Mouse (Mus musculus) urinary bladder, adult 2 months (tissue): ENCODE data around the gene Nup98. TPM values are rescaled to one million over a fixed set of nuclear protein-coding genes. Genes with fewer than 3 reads are reported as not detected.

ENCODE experiments used
- DNase-seq: peaks from one replicate; pipeline ENCODE4 v3.0.0; 2022; ENCODE audit warnings: low spot score
- polyA plus RNA-seq: library from polyadenylated mRNA; depleted of rRNA; stranded (reverse); fragments of >200 nt; gene quantifications from 2 replicates; pipeline ENCODE4 v1.2.3, GENCODE M21; 2012; rRNA removed

The Nup98 gene
- polyA plus RNA-seq: 17.6 and 20.9 TPM in 2 replicates

DNA sequence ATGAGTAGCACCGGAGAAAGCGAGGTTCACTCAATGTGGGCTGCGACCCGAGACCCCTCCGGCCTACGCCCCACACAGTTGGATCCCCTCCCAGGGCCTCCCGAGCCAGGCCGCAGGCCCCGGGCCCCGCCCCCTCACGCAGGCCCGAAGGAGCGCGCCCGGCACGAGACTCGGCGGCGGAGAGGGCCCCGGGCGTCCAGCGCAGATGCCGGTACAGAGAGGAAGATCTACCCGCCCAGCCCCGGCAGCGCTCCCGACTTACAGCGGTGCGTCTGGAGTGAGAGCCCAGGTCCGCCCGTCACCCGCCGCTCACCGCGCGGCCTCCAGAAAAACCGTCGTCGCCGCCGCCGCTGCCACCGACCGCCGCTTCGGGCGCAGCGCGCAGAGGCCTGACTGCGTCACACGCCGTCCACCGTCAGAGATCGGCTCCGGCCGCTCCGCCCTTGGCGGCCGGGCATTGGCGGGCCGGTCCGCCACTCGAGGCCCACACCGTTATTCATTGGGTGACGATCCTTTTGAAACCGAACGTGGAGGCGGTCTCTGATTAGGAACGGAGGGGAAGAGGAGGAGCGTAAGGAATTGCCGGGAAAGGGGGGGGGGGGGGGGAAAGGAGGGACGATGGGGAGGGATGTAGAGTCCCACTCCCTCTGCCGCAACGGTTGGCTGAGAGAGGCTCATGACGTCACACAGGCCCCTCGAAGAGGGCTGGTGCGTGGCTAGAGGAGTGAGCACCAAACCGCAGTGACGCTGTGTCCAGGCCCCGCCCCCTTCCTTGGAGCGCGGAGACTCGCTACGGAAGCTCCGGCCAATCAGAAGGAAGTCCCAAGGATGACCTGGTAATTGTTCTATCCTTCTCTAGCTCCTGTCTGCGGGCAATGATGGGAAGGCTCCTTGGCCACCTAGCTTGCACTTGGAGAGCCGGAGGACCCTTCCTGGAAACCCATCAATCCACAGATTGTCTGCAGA, at the start of gene Nup98, which contains the start of gene Pgap2:
TSS of gene Nup98 (minus strand) at position 421 of the 966 bp plus-strand sequence.
TSS of gene Pgap2 (plus strand) at position 453 of the 966 bp plus-strand sequence.
- DNase-seq: peak; percentile 97

DNA sequence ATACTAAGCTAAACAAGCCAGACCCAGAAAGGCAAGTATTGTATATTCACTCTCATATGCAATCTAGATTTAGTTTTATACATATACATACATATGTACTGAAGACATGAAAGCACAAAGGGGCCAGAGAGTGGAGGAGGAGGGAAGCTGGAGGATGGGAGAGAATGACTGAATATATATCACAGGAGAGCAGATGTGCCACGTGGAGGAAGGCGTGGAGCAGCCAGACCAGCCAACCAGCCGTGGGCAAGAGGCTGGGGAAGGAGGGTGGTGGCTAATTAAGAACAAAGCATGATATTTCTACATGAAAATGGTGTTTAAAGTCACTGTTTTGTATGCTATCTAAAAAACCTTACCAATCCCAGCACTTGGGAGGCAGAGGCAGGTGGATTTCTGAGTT, 48.8 kb upstream of the Nup98 start:
- no peak for DNase-seq

GRCm38 (mm10) chr7:102258189-102258588, 48.2 kb upstream of the Nup98 start:
- DNase-seq: peak; percentile 64

DNA sequence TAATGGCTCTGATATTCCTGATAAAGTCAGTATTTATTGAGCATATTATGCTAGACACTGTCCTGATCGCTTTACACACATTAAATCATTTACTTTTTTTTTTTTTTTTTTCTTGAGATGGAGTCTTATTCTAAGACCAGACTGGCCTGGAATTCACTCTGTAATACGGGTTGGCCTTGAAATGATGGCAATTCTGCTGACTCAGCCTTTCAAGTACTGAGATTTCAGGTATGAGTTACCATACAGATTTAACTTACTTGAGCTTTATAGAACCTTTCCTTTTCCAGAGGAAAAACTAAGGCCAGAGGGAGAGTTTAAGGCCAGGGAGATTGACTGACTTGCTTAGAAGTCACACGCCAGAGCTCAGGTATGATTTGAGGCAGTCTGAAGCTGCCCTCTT, 46.7 kb upstream of the Nup98 start:
- no peak for DNase-seq

GRCm38 (mm10) chr7:102255954-102256353, 46.0 kb upstream of the Nup98 start, which contains the start of gene Rhog:
Rhog (minus strand) TSS chr7:102256054.
- no peak for DNase-seq

- DNase-seq: no peak
Observed at GRCm38 (mm10) chr7:102253631-102254030, 43.7 kb upstream of the Nup98 start.

DNA sequence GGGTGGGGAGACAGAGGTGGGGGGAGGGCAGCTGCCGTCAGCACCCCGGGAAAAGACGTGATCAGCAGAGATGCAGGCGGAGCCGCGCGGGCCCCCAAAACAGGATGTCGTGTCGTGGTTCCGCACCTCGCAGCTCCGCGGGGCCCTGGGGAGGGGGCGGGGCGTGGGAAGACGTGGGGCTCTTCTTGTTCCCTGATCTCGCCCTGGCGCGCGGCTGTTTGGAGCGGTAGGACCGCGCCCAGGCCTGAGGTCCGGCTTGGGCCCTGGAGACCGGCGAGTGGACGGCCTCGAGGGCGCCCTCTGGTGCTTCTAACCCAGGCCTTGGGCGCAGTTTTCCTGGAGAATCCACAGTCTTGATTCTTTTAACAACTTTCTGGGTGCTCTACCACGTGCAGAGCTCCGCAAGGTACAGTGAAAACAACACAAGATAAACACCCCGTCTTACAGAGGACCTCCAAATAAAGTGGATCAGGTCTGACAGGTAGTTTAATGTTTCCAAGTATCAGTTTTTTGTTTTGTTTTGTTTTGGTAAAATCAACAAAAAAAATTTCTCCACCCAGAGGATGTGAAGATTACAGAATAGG, 40.7 kb upstream of the Nup98 start:
- DNase-seq: no peak

GRCm38 (mm10) chr7:102249896-102250630, 40.1 kb upstream of the Nup98 start:
- peak; percentile 91 for DNase-seq

- DNase-seq: no peak
Observed at GRCm38 (mm10) chr7:102249531-102249895, 39.5 kb upstream of the Nup98 start.

DNA sequence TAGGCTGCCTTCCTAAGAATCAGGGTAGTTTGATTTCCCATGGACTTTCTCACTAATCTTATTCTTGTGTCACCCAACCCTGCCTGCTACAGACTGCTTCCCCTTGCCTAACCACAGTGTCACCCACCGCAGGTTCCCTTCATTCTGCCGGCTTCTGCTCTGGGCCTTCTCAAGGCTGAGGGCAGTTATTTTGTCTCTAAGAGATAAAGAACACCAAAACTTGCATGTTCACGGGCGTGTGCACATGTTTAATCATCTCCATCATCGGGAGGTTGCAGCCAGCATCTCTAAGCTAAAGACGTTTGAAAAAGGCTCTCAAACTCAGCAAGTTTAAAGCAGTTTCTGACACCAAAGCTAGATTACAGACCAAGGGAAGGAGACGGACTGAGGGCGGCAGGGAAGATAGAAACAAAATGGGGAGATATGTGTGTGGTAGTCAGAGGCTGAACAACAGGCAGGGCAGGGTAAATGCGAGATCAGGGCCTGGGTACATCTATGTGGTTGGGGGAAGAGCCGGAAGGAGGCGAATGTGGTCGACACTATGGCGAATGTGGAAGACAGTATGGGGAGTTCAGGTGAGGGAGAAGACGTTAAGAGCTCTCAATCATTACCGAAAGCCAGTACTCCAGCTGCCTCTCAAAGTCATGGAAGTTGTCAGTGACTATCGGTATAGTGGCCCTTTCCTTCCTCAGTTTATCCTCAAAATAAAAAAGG, 38.9 kb upstream of the Nup98 start:
- no peak for DNase-seq

- DNase-seq: no peak
Observed at GRCm38 (mm10) chr7:102246956-102247797, 37.2 kb upstream of the Nup98 start.

GRCm38 (mm10) chr7:102246265-102246664, 36.3 kb upstream of the Nup98 start:
- DNase-seq: no peak

DNA sequence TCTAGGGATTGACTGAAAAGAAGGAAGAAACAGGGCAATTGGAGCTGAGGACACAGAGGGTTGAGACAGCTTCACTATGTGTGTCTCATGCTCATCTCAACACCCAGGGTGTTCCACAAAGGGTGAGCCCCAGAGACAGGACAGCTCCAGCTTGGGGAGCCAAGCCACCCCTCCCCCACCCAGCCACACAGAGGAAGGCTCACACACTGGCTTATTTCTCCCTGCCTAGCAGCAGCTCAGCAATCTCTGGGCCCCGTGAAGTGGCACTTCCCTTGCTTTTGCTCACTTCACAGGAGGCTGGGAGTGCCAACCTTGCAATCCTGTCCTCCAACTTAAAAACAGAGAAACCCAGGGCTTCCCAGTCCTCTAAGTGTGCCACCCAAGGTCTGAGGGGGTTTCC, 35.8 kb upstream of the Nup98 start:
- no peak for DNase-seq

DNA sequence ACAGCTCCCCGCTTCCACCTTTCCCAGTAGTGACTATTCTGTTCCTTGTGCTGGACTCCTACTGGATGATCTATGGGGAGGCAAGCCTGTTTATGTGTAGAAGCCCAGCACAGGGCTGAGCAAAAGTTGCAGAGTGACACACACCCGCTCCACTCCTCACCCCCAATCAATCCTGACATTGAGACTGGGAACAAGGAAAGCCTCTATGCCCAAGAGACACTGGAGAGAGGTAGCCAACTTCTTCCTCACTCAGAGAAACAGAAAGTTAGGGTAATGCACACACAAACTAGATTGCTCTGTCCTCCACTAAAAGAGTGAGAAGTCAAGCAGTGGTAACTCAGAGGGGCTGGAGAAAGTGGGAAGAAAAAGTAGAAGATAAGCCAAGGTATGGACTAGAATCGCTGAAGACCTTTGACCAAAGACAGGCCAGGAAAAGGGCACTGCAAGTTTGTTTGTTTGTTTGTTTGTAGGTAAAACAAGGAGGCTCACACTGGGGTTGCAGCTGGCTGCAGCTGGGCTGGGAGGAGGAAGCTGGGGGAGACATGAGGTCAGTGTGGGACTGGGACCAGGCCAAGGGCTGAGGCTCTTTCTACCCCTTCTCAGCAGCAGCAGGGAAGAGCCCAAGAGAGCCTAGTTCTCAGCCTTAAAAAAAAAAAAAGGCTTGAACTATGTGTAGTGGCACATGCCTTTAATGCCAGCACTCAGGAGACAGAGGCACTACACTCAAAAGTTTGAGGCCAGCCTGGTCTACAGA, 35.0 kb upstream of the Nup98 start:
- DNase-seq: no peak

GRCm38 (mm10) chr7:102243870-102244269, 33.9 kb upstream of the Nup98 start:
- no peak for DNase-seq

DNA sequence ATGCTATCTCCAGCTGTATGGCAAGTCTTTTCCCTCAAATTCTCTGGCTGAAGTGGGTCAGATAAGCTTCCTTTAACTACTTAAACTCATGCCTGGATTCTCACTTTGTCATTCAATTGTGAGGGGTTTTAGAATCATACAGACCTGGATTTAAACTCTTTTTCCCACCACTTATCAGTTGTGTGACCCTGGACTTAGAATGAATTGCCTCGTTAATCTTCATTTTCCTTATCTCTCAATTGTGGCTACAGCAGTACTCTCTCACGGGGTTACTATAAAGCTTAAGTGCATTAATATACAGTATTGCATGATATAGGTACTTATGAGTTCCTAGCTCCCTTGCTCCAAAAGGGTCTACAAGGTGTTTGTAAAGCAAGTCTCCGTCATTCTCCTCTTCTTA, 32.9 kb upstream of the Nup98 start:
- DNase-seq: no peak

DNA sequence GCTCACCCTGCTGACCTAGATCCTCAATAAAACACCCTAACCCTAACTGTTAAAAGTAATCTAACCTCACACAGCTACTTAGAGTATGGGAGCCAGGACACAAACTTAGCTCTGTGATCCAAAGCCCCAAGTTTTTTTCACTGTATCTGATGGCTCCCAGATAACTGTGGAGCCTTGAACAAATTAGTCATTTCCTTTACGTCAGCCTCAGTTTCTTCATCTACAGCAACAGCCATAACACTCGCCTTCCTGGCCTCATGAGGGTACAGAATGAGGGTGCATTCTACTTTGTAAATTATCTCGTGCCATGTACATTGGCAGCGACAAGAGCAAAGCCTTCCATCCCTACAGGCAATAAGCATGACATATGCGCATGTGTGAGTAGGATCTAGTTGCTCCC, 32.4 kb upstream of the Nup98 start:
- no peak for DNase-seq

DNA sequence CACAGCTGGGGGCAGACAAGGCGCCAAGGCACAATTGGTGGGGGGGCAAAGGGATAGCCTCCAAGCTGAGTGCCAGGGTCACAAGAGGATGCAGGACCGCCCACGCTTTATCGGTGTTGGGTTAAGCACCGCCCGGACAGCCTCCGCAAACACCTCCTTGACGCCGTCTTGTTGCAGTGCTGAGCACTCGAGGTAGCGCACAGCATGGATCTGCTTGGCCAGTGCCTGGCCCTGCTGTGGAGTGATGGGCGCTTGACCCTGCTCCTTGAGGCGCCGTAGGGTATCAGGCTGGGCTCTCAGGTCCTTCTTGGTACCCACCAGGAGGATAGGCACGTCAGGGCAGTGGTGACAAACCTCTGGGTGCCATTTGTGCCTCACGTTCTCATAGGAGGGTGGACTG, 29.6 kb upstream of the Nup98 start:
- DNase-seq: no peak

DNA sequence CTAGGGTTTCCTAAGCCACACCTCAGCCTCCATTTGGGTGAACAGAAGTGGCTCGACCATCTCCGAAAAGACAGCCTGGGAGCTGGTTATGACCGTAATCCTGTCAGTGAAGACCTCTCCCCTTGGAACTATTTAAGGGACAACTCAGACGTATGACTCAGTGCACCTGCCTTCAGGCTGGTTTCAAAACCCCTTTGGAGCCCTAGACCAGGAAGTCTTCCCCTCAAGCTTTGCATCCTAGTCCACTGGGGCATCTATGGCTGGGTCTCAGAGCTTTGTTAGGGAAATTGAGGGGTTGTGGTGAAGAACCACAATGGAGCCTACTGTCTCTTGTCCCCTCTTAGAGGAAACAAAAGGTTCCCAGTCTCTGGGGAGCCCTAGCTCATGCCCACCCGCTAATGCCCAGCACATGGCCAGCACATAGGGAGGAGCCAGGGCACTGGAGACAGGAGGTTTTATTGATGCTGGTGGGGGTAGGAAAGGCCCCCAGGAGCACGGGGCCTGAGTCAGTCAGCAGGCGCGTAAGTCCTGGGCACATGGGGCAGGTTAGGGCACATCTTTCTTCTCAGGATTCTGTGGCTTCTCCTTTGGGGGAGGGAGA, 28.8 kb upstream of the Nup98 start:
- no peak for DNase-seq

DNA sequence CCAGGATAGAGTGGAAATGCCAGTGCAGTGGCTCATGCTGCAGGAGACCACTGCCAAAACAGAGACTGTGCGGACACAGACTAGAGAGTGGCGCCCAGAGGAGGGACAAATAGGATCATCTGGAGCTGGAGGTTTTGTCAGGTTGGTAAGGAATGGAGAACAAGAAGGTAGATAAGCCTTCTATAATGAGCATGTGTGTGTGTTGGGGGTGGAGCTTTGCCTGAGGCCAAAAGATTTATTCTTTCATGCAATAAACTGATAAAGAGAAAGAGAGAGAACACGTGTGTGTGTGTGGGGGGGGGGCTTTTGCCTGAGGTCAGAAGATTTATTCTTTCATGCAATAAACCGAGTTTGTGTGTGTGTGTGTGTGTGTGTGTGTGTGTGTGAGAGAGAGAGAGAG, 23.1 kb upstream of the Nup98 start:
- no peak for DNase-seq
